Mouse (Mus musculus) induced T-regulatory cell, adult 2 months (primary cell): ENCODE results near the gene Gm17490.

Experiments
- DNase-seq: peaks from one replicate; pipeline ENCODE4 v3.0.0-alpha.2; 2012; ENCODE audit warnings: low read depth

Gene Gm17490

GRCm38 (mm10) chr2:11625890-11626289 lies at the start of gene Gm17490:
Gm17490 (minus strand) TSS chr2:11626264.
- DNase-seq, result peak; percentile 82

GRCm38 (mm10) chr2:11672144-11672543 lies 46.1 kb upstream of the Gm17490 start:
- DNase-seq, result peak; percentile 78

GRCm38 (mm10) chr2:11665326-11665725 lies 39.3 kb upstream of the Gm17490 start:
- DNase-seq, result no peak

GRCm38 (mm10) chr2:11664806-11665205 lies 38.7 kb upstream of the Gm17490 start:
- no peak for DNase-seq

- DNase-seq, result peak; percentile 50
Observed at GRCm38 (mm10) chr2:11664367-11664766, 38.3 kb upstream of the Gm17490 start.

GRCm38 (mm10) chr2:11663961-11664360 lies 37.9 kb upstream of the Gm17490 start:
- DNase-seq, result peak; percentile 92

- DNase-seq, result peak; percentile 76
Observed at GRCm38 (mm10) chr2:11662907-11663230, 36.8 kb upstream of the Gm17490 start.

GRCm38 (mm10) chr2:11662143-11662906 lies 36.3 kb upstream of the Gm17490 start:
- DNase-seq, result peak; percentile 82

GRCm38 (mm10) chr2:11659263-11659662 lies 33.2 kb upstream of the Gm17490 start:
- DNase-seq, result peak; percentile 43

- peak; percentile 82 for DNase-seq
Observed at GRCm38 (mm10) chr2:11657581-11657980, 31.5 kb upstream of the Gm17490 start.

- DNase-seq, result peak; percentile 88
Observed at GRCm38 (mm10) chr2:11654990-11655931, 29.2 kb upstream of the Gm17490 start.

- no peak for DNase-seq
Observed at GRCm38 (mm10) chr2:11653780-11654179, 27.7 kb upstream of the Gm17490 start.

- peak; percentile 95 for DNase-seq
Observed at GRCm38 (mm10) chr2:11653330-11653729, 27.3 kb upstream of the Gm17490 start.

GRCm38 (mm10) chr2:11652780-11653179 lies 26.7 kb upstream of the Gm17490 start:
- peak; percentile 79 for DNase-seq

GRCm38 (mm10) chr2:11652196-11652595 lies 26.1 kb upstream of the Gm17490 start:
- peak; percentile 67 for DNase-seq

- DNase-seq, result peak; percentile 87
Observed at GRCm38 (mm10) chr2:11651476-11651875, 25.4 kb upstream of the Gm17490 start.

- DNase-seq, result peak; percentile 80
Observed at GRCm38 (mm10) chr2:11645297-11645696, 19.2 kb upstream of the Gm17490 start.

GRCm38 (mm10) chr2:11644057-11644456 lies 18.0 kb upstream of the Gm17490 start:
- no peak for DNase-seq

GRCm38 (mm10) chr2:11642451-11642941 lies 16.4 kb upstream of the Gm17490 start, which contains the start of gene Il2ra:
Il2ra (plus strand) TSS chr2:11642807.
- DNase-seq, result peak; percentile 88

- peak; percentile 78 for DNase-seq
Observed at GRCm38 (mm10) chr2:11637115-11637514, 11.1 kb upstream of the Gm17490 start.

- DNase-seq, result no peak
Observed at GRCm38 (mm10) chr2:11636138-11636480, 10.0 kb upstream of the Gm17490 start.

- DNase-seq, result peak; percentile 76
Observed at GRCm38 (mm10) chr2:11635471-11636137, 9.5 kb upstream of the Gm17490 start.
